Mouse (Mus musculus) mature B cell (primary cell): ENCODE results near the gene Mill2.

Source experiments
- in situ Hi-C: fragments of 300-500 bp; cut with MboI; formaldehyde crosslinking; loops from 2 replicates; pipeline ENCODE4 v1.14.3; 2019

The Mill2 gene

DNA sequence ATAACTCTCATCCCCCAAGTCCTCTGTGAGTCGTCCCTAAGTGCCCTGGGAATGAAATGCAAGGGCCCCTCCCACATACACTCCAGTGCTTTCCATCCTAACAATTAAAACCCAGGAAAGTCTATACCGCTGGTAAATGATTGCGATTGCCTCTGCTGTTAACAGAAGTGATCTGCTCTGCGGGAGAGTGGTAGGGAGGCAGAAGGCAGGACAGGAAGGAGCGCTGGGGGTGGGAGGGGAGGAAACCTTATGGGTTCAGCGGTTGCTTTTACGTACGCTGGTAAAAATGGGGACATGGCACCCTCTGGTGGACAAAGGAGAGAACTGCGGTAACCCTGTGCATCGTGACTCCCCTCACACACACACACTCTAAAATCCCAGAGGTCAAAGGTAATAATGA lies 33.5 kb downstream of the Mill2 start:
- in situ Hi-C loops, result loop anchor here (25.0 kb wide), 1 partner anchor 111 kb away; no protein-coding TSS in a partner anchor

DNA sequence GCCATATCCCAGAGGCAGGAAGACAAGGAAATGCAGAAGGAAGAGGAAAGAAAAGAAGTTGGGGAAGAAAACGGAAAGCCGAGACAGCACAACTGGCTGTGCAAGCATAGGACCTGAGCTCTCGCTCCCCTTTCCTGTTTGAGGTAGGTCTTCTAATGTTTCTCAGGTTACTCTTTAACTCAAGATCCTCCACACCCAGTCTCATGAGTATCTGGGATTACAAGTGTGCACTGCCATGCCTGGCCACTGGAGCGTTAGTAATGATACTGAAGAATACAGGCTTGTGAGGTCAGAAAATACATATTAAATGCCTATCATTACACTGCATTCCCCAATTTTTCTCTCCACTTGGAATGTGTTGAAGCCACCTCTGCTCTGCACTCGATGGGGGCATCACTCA lies 35.6 kb downstream of the Mill2 start:
- in situ Hi-C loops, result no loop called here

- in situ Hi-C loops, result no loop called here
Measured at GRCm38 (mm10) chr7:18878691-18879090, 38.9 kb downstream of the Mill2 start.

DNA sequence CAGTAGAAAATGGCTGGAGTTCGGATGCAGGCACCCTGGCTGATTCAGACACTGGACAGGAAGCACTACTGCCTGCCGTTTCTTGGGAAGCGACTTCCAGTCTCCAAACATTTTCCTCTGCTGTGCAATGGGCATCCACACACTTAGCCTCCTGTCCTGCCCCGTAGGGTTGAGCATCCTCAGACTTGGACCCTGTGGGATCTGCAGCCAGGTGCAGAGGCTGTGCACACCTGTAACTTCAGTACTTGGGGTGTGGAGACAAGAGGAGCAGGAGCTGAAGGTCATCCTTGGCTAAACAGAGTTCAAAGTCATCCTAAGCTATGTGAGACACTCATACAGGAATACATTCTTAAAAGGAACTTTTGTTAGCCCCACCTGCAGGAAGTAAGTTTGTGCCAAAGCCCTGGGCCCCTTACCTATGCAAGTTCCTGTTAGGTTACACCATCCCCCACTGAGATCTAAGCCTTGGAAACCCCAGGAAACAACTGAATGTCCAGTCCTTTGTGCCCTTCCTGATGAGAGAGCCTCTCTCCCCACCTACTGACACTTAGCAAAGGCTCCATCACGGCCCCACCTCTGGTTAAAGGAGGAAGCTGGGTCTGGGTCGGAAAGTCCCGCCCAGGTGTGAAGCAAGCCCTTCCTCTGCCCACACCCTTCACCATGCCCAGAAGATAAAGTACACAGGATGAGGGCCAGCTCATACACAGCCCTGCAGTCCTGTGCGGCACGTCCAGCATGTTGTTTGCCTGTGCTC lies 44.4 kb downstream of the Mill2 start:
- in situ Hi-C loops, result no loop called here

DNA sequence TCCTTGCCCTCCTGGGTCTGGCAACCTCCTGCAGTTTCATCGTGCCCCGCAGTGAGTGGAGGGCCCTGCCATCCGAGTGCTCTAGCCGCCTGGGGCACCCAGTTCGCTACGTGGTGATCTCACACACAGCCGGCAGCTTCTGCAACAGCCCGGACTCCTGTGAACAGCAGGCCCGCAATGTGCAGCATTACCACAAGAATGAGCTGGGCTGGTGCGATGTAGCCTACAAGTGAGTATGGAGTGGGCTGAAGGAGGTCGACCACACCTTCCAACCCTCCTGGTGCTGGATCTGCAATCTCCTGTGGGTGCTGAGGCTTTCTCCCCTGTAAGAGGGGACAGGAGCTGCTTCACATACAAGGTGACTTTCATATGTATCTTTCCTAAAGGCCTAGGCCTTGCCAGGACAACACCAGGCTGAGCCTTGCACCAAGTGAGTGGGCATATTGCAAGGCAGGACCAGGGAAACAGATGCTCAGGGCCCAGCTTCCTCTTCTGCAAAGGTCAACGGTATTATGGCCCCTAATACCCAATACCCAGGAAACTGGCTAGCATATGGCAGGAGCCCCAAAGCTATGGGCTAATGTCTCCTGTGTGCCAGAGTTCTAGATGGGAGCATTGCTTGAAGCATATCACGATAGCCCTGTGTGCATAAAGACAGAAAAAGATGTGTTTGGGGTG lies 45.1 kb downstream of the Mill2 start:
- in situ Hi-C loops, result no loop called here

- in situ Hi-C loops, result no loop called here
Measured at GRCm38 (mm10) chr7:18886963-18887362, 47.2 kb downstream of the Mill2 start.

DNA sequence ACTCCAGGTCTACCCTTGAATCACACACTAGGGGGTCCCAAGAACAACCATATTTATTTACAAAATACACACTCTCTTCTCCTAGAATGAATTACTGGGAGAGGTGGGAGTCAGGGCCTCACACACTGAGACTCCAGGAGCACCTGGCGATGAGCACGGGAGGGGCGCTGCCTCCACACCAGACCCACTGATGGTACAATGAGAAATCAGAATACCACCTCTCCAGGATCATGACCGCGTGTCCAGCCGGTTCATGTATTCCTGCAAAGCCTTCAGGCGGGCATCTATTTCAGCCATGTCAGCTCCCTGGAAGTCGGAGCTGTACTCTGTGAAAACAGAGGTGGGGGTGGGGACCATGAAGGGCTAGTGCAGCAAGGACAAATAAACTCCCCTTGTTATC lies 51.1 kb downstream of the Mill2 start:
- in situ Hi-C loops, result no loop called here

GRCm38 (mm10) chr7:18891872-18892599 lies 52.3 kb downstream of the Mill2 start:
- in situ Hi-C loops, result no loop called here

GRCm38 (mm10) chr7:18893009-18893408 lies 53.2 kb downstream of the Mill2 start:
- in situ Hi-C loops, result no loop called here

- in situ Hi-C loops, result no loop called here
Measured at GRCm38 (mm10) chr7:18893651-18894430, 54.1 kb downstream of the Mill2 start.

GRCm38 (mm10) chr7:18896536-18896935 lies 56.8 kb downstream of the Mill2 start:
- in situ Hi-C loops, result no loop called here

DNA sequence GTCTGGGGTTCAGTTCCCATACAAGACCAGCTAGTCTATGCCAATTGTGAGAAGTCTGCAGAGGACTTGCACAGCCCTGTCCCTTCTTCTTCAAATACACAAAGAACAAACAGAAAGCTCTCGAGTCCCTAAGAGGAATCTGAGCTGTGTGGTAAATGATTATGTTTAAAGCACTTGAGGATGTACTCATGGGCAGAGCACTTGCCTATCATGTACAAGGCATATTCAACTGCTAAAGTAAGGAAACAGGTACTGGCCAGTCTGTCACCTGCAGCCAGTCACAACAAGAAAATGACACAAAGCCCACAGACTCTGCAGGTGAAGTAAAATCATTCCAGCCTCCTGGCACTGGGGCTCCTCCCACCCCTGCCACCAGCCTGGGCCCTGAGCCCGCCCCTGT lies 60.7 kb downstream of the Mill2 start:
- in situ Hi-C loops, result no loop called here

DNA sequence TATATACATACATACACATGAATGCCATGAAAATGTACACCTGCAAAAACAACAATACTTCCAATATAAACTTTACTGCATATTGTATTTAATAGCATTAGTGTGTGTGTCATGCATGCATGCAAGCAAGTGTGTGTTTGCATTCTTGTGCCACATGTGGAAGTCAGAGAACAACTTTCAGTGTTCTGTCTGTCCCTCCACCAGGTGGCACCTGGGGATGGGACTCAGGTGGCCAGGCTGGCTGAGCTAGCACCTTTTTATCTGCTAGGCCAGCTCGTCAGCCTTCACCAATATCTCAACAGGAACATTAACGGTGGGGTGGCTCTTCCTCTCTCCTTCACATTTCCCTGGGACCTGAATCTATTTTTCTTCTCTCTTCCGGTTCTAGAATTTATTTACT lies 62.7 kb downstream of the Mill2 start:
- in situ Hi-C loops, result no loop called here

DNA sequence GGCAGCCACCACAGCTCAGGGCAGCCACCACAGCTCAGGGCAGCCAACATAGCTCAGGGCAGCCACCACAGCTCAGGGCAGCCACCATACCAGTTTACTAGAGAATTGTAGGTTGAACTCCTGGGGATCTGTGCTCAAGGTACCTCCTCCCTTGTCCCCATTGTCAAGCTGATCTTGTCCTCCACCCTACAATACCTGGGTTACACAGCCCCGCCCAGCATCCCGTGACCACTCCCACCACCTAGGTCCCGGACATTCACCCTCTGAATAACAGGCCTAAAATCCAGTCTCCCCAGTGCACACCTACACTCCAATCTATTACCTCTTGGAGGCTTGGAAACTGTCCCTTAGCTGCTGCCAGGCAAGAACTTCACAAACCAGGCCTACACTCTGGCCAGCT lies 65.2 kb downstream of the Mill2 start:
- in situ Hi-C loops, result no loop called here

- in situ Hi-C loops, result no loop called here
Measured at GRCm38 (mm10) chr7:18909797-18910196, 70.0 kb downstream of the Mill2 start.

DNA sequence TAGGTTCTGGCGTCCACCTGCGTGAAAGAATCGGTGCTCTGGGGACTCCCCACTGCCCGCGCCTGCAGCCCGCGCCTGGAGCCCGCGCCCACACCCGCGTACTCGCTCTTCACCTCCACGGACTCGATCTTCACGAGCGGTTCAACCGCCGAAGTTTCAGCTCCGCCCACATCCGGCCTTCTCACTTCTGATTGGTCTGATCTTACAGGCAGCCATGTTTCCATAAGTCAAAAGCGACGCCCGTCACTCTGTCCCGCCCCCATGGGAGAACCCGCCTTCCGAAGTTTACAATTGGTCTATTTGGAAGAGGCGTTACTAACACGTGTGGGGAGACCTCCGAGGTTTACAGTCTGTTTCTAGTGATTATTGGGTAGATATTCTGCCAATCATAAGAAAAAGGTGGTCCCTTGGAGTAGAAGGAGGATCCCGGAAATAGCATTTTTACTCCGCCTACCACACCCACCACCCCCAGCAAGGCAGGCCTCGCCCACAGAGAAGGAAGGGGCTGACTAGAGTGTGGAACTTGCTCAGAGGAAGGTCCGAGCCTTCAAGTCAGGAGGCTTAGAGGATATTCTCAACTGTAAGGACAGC lies 70.6 kb downstream of the Mill2 start, which contains the start of gene Ccdc61:
Gene Ccdc61, minus strand, starts transcription at position 175 of the 591 bp plus-strand sequence.
- in situ Hi-C loops, result no loop called here
